Mouse (Mus musculus) c-Kit-positive CD71-positive TER-119-positive erythroid progenitor cells, embryonic 14.5 days (primary cell): ENCODE measurements around the gene Zfp488.
A peak's percentile ranks its signal among the peaks of the same experiment; 100 is the strongest.

Experiments used
- DNase-seq: peaks from one replicate; pipeline ENCODE4 v3.0.0-alpha.2; 2013; ENCODE audit warnings: low spot score

Zfp488 gene

DNA sequence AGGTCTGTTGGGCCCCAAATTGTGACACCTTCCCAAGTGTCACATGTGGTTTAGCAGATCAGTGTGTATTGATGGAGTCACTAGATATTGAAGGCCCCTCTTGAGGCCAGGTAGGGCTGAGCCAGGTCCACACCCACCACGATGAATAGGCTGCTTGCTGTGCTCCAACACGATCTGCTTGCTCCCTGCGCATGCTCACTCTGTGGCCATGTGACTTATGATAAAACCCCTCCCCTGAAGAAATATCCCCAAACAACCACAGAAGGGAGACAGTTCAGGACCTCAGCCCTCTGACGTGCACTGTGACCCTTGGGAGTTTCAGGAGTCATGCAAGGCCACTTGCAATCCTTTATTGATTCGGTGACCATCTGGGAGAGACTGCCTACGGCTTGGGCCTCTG lies 32.4 kb downstream of the Zfp488 start:
- DNase-seq = no peak

DNA sequence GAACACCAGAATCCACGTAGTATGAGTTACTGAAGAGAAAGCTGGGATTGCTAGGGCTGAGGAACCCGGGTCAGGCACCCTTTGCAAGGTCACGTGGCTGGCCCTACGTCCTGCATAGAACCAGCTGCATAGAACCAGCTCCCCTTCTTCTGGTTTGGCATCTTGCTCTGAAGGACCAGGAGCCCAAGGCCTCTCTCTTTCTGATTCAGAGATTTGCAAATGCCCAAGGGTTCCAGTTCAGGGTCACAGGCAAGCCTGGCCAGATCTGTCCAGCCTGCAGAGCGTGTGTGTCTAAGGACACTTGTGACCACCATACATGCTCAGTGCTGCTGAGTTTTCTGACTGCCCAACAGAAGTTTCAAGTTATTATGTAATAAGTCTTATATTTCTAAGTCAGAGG lies 36.3 kb downstream of the Zfp488 start:
- DNase-seq = no peak

DNA sequence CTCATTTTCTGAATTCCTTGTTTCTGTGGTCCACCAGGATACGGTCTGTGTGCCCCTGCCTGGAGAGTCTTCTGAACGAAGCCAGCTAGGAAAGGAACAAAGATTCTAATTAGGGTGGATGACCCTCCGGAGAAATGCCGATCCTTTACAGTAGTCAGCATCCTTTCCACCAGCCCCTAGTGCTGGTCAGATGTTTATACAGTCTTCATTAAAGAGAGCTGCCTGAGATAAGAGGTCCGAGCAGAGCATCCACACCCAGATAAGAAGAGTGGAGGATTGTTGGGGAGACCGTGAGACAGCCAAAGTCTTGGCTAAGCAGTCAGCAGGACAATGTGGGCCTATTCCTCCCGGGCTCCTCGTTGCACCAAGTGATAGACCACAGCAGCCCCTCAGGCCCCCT lies 37.8 kb downstream of the Zfp488 start, which contains the start of gene Gdf2:
TSS of gene Gdf2 (plus strand) at position 301 of the 400 bp plus-strand sequence.
- no peak for DNase-seq

DNA sequence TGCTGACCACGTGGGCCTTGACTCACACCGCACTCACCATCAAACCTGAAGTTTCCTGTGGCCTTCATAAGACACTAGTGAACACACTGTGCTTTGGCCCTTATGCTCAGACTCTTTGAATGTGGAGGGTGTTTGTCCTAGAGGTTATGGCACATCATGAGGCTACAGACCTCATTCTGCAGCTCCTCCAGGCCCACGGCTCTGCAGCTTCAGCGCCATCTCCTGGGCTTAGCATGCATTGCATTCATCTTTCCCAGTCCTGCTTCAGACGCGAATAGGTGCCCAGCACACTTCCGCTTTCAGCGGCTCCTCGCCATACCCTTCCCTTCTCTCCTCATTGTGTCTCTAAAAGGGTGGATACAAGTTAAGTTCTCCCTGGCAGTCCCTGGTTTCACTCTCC lies 39.4 kb downstream of the Zfp488 start:
- no peak for DNase-seq

DNA sequence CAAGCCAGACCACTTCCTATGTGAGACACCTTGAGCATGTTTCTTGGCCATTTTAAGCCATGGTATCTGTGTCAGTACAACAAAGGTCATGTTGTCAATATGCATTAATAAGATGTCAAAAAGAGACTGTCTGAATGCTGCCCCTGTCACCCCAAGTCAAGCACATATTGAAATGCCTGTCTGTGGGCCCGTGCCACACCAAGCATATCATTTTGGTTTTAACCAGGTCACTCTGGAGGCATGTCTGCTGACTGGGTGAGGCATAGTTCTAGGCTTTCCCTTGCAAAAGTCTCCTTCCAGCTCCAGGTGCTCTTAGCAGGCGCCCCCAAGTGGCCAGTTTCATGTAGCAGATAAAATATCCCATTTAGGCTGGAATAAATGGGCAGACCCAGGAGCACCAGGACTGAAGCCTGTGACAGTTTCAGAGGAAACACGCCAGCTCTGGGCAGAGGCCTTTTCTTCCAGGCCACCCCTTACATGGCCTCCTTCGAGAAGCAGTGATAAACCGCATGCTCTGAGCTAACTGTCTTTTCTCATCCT lies 44.7 kb downstream of the Zfp488 start:
- DNase-seq = no peak

DNA sequence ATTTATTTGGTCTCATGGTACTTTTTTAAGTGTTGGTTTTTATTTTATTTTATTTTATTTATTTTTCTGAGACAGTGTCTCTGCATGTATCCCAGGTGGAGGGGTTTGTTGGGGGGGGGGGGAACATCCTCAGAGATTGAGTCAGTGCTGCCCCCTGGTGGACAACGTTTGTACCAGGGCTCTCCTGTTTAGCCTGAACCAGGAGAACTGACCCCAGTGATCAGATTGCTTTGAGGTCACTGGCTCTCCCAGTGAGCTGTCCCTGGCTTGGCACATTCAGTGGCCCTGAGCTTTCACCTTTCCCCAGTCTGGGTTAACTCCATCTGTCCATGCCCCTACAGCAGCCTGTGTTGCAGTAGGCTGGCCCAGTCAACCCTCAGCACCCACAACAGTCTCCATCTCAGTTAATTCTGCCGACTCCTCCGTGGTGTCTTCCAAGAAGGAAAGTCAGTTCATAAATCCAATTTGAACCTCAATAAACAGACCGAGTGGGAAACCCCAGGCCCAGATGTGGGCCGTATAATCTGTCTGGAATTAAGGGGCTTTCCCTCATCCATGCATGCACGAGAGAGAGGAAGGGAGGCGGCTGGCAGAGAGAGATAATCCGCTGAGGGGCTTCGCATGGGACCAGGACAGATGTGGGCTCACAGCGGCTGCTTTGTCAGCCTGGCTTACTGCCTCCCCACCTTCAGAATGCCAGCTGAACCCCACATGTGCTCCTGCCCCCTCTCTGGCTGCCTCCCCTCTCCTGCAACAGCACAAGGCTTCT lies 45.4 kb downstream of the Zfp488 start:
- peak; percentile 11 for DNase-seq

DNA sequence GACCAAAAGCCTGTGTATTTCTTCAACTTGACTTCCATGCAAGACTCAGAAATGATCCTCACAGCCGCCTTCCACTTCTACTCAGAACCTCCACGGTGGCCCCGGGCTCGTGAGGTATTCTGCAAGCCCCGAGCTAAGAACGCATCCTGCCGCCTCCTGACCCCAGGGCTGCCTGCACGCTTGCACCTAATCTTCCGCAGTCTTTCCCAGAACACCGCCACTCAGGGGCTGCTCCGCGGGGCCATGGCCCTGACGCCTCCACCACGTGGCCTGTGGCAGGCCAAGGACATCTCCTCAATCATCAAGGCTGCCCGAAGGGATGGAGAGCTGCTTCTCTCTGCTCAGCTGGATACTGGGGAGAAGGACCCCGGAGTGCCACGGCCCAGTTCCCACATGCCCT lies 46.7 kb downstream of the Zfp488 start:
- DNase-seq = no peak

DNA sequence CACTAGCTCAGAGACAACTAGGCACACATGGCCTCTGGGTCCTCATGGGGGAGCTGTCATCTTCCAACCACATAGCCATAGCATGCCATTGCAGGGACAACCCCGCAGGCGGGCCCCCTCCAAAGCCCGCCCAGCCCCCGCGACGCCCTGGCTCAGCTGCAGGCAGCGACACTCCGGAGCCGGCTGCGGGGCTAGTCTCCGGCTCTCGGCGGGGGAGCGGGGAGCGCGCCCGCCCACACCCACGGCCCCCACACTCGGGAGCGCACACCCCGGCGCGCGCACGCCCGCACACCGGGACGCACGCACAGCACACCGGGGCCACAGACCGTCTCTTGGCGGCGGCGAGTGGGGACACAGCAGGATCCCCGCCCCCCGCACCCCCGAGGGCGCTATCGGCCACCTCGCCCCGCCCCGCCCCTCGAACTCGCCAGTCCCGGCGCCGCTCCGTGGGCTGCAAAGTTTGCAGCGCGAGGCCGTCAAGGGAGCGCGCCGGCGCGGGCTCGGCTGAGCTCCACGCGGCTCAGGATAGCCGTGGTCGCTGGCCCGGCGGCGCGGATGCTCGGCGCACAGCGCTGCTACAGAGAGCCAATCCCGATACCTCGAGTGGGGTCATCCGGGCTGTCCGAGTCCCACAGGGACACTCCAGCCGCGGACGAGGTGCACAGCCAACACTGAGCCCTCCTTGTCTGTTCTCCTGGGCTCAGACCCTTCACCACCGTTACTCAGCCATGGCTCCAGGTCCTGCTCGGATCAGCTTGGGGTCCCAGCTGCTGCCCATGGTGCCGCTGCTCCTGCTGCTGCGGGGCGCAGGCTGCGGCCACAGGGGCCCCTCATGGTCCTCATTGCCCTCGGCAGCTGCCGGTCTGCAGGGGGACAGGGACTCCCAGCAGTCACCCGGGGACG lies 55.1 kb downstream of the Zfp488 start, which contains the start of gene Gdf10:
TSS of gene Gdf10 (plus strand) at position 420 of the 903 bp plus-strand sequence.
- no peak for DNase-seq

DNA sequence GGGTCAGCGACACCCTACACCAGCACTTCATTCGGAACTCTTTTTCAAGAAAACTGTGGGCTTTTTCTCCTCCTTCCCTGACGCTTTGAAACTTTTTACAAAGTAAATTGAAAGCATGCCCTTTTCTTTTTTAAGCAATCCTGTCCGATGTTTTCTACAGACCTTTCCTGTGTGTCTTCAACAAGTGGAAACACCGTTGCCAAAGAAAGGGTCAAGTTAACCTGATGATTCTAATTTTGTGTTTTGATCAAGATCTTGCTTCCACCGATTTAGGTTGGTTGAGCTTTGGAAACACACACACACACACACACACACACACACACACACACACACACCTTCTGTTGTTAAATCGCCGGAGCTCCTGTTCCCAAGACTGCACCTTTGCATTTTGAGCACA lies 55.8 kb downstream of the Zfp488 start:
- no peak for DNase-seq

DNA sequence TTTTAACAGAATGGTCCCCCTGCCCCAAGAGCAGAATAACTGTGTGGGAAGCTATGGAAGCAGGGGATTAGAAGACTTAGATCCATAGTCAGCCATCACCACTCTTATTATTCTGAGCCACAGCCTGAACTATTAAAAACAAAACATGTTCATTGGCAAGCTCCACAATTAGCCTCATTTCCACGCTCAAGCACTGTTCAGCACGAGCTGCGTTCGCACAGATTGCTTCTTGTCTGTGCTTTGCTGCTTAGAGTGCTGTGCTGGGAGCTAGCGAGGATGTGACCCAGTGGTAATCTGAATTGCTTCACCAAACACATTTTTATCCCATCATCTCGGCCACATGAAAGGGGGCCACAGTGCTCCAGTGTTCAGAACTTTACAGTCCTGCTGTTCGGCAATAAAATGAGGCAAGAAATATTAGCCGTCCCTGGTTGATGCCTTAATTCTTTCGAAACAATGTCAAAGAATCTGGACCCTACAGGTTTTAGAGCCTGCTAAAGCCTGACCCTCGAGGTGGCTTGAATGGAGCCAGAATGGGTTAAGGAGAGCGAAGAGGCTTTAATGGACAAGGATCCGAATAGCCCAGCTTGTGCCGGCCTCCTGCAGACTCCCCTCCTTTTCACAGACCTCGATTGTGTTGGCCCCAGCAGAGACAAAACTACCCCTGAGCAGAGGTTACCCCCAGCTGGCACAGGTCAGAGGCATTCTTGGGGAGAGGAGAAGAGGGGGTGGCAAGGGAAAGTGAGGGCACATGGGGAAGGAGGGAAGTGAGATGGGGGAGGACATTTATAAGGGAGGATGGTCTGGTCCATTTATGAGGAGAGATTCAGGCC lies 57.6 kb downstream of the Zfp488 start:
- DNase-seq = no peak
